Mouse (Mus musculus) heart, adult 2 months (tissue): ENCODE data around the gene Traf3ip2. TPM values are rescaled to one million over a fixed set of nuclear protein-coding genes. Genes with fewer than 3 reads are reported as not detected.
A peak's percentile ranks its signal among the peaks of the same experiment; 100 is the strongest.

Experiments used
- DNase-seq, 2 experiments: peaks; one replicate each; pipeline ENCODE4 v3.0.0; 2021
- H3K27ac ChIP-seq: fragments of 200-600 bp; 2 replicates; pipeline ENCODE4 v1.8.1; 2022
- H3K27me3 ChIP-seq: fragments of 200-500 bp; 2 replicates; pipeline ENCODE4 v1.6.1; 2012; ENCODE audit warnings: mild to moderate bottlenecking, low read length, inconsistent platforms, mixed read lengths; ENCODE audit not compliant: control insufficient read depth, insufficient read depth
- H3K36me3 ChIP-seq: fragments of 200-500 bp; 2 replicates; pipeline ENCODE4 v1.6.1; 2012; ENCODE audit warnings: low read length, inconsistent platforms; ENCODE audit not compliant: control insufficient read depth, insufficient read depth
- H3K4me1 ChIP-seq: fragments of 200-500 bp; 2 replicates; pipeline ENCODE4 v1.6.1; 2011; ENCODE audit warnings: low read length; ENCODE audit not compliant: control insufficient read depth, insufficient read depth
- H3K4me3 ChIP-seq: fragments of 200-600 bp; 2 replicates; pipeline ENCODE4 v1.8.1; 2022
- H3K79me2 ChIP-seq: fragments of 200-500 bp; replicated peaks from 2 replicates; pipeline ENCODE4 v1.6.1; 2012; ENCODE audit warnings: mild to moderate bottlenecking, inconsistent platforms, low read length, moderate library complexity, mixed read lengths; ENCODE audit not compliant: control insufficient read depth, insufficient read depth
- H3K9ac ChIP-seq: fragments of 200-500 bp; 2 replicates; pipeline ENCODE4 v1.6.1; 2012; ENCODE audit warnings: low read depth, mild to moderate bottlenecking, control low read depth, inconsistent platforms, low read length, mixed read lengths
- CTCF ChIP-seq: fragments of 200-600 bp; IDR thresholded peaks from 2 replicates; pipeline ENCODE4 v1.8.1; 2022; ENCODE audit warnings: antibody characterized with exemption, mild to moderate bottlenecking, moderate library complexity
- EP300 ChIP-seq: fragments of 200-500 bp; IDR thresholded peaks from 2 replicates; pipeline ENCODE4 v1.6.1; 2011; ENCODE audit warnings: low read depth, low read length, control low read depth; ENCODE audit not compliant: insufficient read depth
- POLR2A ChIP-seq: fragments of 200-500 bp; IDR thresholded peaks from 2 replicates; pipeline ENCODE4 v1.6.1; 2011; ENCODE audit warnings: mild to moderate bottlenecking, low read depth, low read length, control low read depth; ENCODE audit not compliant: insufficient read depth
- WGBS: fragments of 180-500 bp; shearing (Covaris S2); methylation state at CpG from one replicate; pipeline ENCODE4 v1.1.7; 2018; 5-methylcytosine and 5-hydroxymethylcytosine counted together
- intact Hi-C: fragments of 180-260 bp; cut with DNase I; formaldehyde crosslinking; loops from one replicate; pipeline ENCODE4 v1.15.1; 2025
- polyA plus RNA-seq: library from polyadenylated mRNA; depleted of rRNA; stranded (reverse); fragments of >200 nt; gene quantifications from 2 replicates; pipeline ENCODE4 v1.2.3, GENCODE M21; 2012
- total RNA-seq, 2 experiments: library from RNA; stranded (reverse); gene quantifications; 2 replicates each; pipeline ENCODE4 v1.2.3; 2021

Gene Traf3ip2
- total and polyA plus RNA-seq, 3 experiments = 5.0 to 7.8 (median 6.5) TPM

GRCm38 (mm10) chr10:39572672-39573051, 40.1 kb upstream of the Traf3ip2 start:
- no peaks in the 10 kb centered on the region for H3K79me2 ChIP-seq
- no peak for TF ChIP-seq POLR2A
- TF ChIP-seq EP300 = no peak
- no peak for TF ChIP-seq CTCF
- H3K36me3 ChIP-seq = no peaks in the 10 kb centered on the region
- no peak overlapping the region for H3K27ac ChIP-seq
- WGBS = 63% methylated on average over 6 of the region's 6 CpGs
- no peaks in the 10 kb centered on the region for H3K27me3 ChIP-seq
- H3K9ac ChIP-seq = no peak overlapping the region
- no peaks in the 10 kb centered on the region; the same call in 1 of the 2 replicates for H3K4me1 ChIP-seq
- peak; percentile 42 to 43 for DNase-seq
- H3K4me3 ChIP-seq = no peak overlapping the region
- intact Hi-C loops = no loop called here

GRCm38 (mm10) chr10:39576466-39576865, 36.3 kb upstream of the Traf3ip2 start:
- intact Hi-C loops = no loop called here
- Histone ChIP-seq H3K79me2 (no peaks in the 10 kb centered on the region), H3K27me3 (no peaks in the 10 kb centered on the region), H3K27ac (no peak overlapping the region), H3K9ac (no peak overlapping the region), H3K4me3 (no peak overlapping the region), H3K36me3 (no peaks in the 10 kb centered on the region), H3K4me1 (no peaks in the 10 kb centered on the region)
- TF ChIP-seq POLR2A (no peak), EP300 (no peak), CTCF (no peak)
- no peak for DNase-seq
- 94% methylated on average over 6 of the region's 6 CpGs for WGBS

- TF ChIP-seq EP300 (no peak), CTCF (no peak), POLR2A (no peak)
- no peak overlapping the region for H3K27ac ChIP-seq
- H3K27me3 ChIP-seq = no peaks in the 10 kb centered on the region
- 92% methylated on average over 8 of the region's 8 CpGs for WGBS
- H3K4me3 ChIP-seq = no peak overlapping the region
- intact Hi-C loops = no loop called here
- no peaks in the 10 kb centered on the region for H3K36me3 ChIP-seq
- H3K9ac ChIP-seq = no peak overlapping the region
- no peaks in the 10 kb centered on the region for H3K79me2 ChIP-seq
- no peak for DNase-seq
- H3K4me1 ChIP-seq = no peaks in the 10 kb centered on the region
These were observed 32.3 kb upstream of the Traf3ip2 start for GRCm38 (mm10) chr10:39580477-39580876.

GRCm38 (mm10) chr10:39582385-39582784, 30.3 kb upstream of the Traf3ip2 start:
- Histone ChIP-seq H3K27ac (no peak overlapping the region), H3K79me2 (no peaks in the 10 kb centered on the region), H3K36me3 (no peaks in the 10 kb centered on the region), H3K9ac (no peak overlapping the region), H3K4me3 (no peak overlapping the region), H3K27me3 (no peaks in the 10 kb centered on the region), H3K4me1 (no peaks in the 10 kb centered on the region)
- 86% methylated on average over 2 of the region's 2 CpGs for WGBS
- intact Hi-C loops = no loop called here
- TF ChIP-seq POLR2A (no peak), CTCF (no peak), EP300 (no peak)
- no peak for DNase-seq

GRCm38 (mm10) chr10:39583718-39584117, 29.0 kb upstream of the Traf3ip2 start:
- no peak for DNase-seq
- Histone ChIP-seq H3K79me2 (no peaks in the 10 kb centered on the region), H3K4me3 (no peak overlapping the region), H3K27ac (no peak overlapping the region), H3K4me1 (no peaks in the 10 kb centered on the region), H3K9ac (no peak overlapping the region), H3K27me3 (no peaks in the 10 kb centered on the region), H3K36me3 (no peaks in the 10 kb centered on the region)
- TF ChIP-seq CTCF (no peak), POLR2A (no peak), EP300 (no peak)
- 90% methylated on average over 12 of the region's 12 CpGs for WGBS
- intact Hi-C loops = no loop called here

- no peak for DNase-seq
- TF ChIP-seq POLR2A (no peak), CTCF (no peak), EP300 (no peak)
- H3K36me3 ChIP-seq = no peaks in the 10 kb centered on the region
- H3K4me1 ChIP-seq = no peaks in the 10 kb centered on the region
- H3K27ac ChIP-seq = no peak overlapping the region
- no peaks in the 10 kb centered on the region for H3K79me2 ChIP-seq
- H3K4me3 ChIP-seq = no peak overlapping the region
- intact Hi-C loops = no loop called here
- H3K27me3 ChIP-seq = no peaks in the 10 kb centered on the region
- WGBS = 45% methylated on average over 5 of the region's 5 CpGs
- H3K9ac ChIP-seq = no peak overlapping the region
These were observed 25.3 kb upstream of the Traf3ip2 start for GRCm38 (mm10) chr10:39587290-39587925.
